17 mouse cellular contexts compared by ENCODE assay signal in the genomic region with DNA sequence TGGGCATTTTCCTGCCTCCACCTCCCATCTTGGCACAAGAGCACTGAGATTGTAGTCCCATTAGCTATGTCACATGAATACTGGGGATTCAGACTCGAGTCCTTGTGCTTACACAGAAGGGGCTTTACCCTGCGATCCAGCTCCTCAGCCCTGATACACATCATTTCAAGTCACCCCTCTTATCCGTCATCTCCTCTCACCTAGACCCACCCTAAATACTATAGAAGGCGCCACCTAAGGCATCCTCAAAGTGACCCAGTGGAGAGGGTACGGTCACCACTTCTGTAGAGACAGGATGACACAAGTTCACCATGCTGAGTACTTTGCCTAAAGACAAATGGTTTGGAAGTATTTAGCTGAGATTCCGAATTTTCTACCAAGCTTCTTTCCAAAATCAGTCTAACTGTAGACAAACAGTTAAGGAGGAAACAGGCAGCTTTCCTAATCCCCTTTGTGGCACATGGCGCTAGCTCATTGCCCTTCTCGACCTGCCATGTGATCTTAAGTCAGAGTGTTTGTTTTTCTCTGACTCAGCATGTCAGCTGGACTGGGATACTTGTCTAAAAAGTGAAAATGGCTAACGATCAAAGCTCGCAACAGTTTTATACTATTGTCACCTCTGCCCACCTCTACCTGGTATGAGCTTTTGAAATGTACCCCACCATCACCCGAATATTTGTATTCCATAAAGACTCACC. TPM values are rescaled to one million over a fixed set of nuclear protein-coding genes. Genes with fewer than 3 reads are reported as not detected.
A peak's percentile ranks its signal among the peaks of the same experiment; 100 is the strongest.
DNase-seq lines count a peak whose midpoint lies in the region; ATAC-seq and TF ChIP-seq lines count a peak whose summit lies in the region.
"Had no signal": no experiment of that assay in that cellular context is flagged by ENCODE, and none has a peak within 500 bp of the region (broad histone marks: within the 10 kb centered on the region; RNA-seq: fewer than 3 reads in every experiment).

No protein-coding gene starts in this region.

- no peaks in the 10 kb centered on the region for H3K9me3 ChIP-seq in limb, embryonic 11.5 days (ENCODE audit: control insufficient read depth, low read length)
- no peaks in the 10 kb centered on the region for H3K9me3 ChIP-seq in limb, embryonic 10.5 days (replicated peaks)
- H3K9me3 ChIP-seq in intestine, postnatal 0 days (ENCODE audit: control insufficient read depth): no peaks in the 10 kb centered on the region
- H3K9me3 ChIP-seq in liver, postnatal 0 days (ENCODE audit: low read length): no peaks in the 10 kb centered on the region
- H3K9me3 ChIP-seq in stomach, embryonic 14.5 days (ENCODE audit: control insufficient read depth, low read depth, low read length): no peaks in the 10 kb centered on the region
- H3K9me3 ChIP-seq: embryonic facial prominence, embryonic 10.5 days; forebrain, embryonic 10.5 days; midbrain, embryonic 12.5 days had no signal

- no peak overlapping the region for H3K9ac ChIP-seq in limb, embryonic 11.5 days (ENCODE audit: low read length)
- H3K9ac ChIP-seq in intestine, postnatal 0 days (ENCODE audit: low read depth, low read length): no peak overlapping the region
- no peak overlapping the region for H3K9ac ChIP-seq in liver, postnatal 0 days (replicated peaks)
- no peak overlapping the region for H3K9ac ChIP-seq in stomach, embryonic 14.5 days (replicated peaks; ENCODE audit: low read depth, low read length)
- H3K9ac ChIP-seq: liver, embryonic 13.5 days; midbrain, embryonic 12.5 days had no signal

- intact Hi-C loops in gastrocnemius, adult 2 months (cut with DNase I): no loop called here

- ATAC-seq in limb, embryonic 11.5 days (ENCODE audit: insufficient number of reproducible peaks, low FRiP score, low TSS enrichment, low read depth): no peak
- ATAC-seq in intestine, postnatal 0 days: peak; percentile 88
- ATAC-seq in liver, postnatal 0 days: peak; percentile 69
- ATAC-seq in stomach, embryonic 14.5 days (ENCODE audit: insufficient number of reproducible peaks, insufficient read depth, low FRiP score, low read depth): peak; percentile 76; the same call in 1 of the 2 replicates
- ATAC-seq: Patski had no signal

- WGBS in limb, embryonic 11.5 days: 75% methylated on average over 11 of the region's 11 CpGs
- WGBS in limb, embryonic 10.5 days: 75% methylated on average over 11 of the region's 11 CpGs
- WGBS in intestine, postnatal 0 days: 46% methylated on average over 11 of the region's 11 CpGs
- 49% methylated on average over 11 of the region's 11 CpGs for WGBS in liver, postnatal 0 days (ENCODE audit: insufficient replicate concordance)
- 54% methylated on average over 11 of the region's 11 CpGs for WGBS in stomach, embryonic 14.5 days

- H3K27me3 ChIP-seq in limb, embryonic 11.5 days (ENCODE audit: control insufficient read depth, insufficient read depth, low read length): no peaks in the 10 kb centered on the region
- no peaks in the 10 kb centered on the region for H3K27me3 ChIP-seq in limb, embryonic 10.5 days (ENCODE audit: low read depth, poor library complexity, severe bottlenecking)
- H3K27me3 ChIP-seq in intestine, postnatal 0 days (replicated peaks; ENCODE audit: control insufficient read depth, insufficient read depth, low read length): no peaks in the 10 kb centered on the region
- H3K27me3 ChIP-seq in liver, postnatal 0 days (ENCODE audit: insufficient read depth, low read length): no peaks in the 10 kb centered on the region
- no peaks in the 10 kb centered on the region for H3K27me3 ChIP-seq in stomach, embryonic 14.5 days (ENCODE audit: control insufficient read depth, insufficient read depth, low read length)
- H3K27me3 ChIP-seq: midbrain, embryonic 12.5 days had no signal

- no peaks in the 10 kb centered on the region for H3K36me3 ChIP-seq in limb, embryonic 11.5 days (ENCODE audit: control insufficient read depth, insufficient read depth, low read length)
- no peaks in the 10 kb centered on the region for H3K36me3 ChIP-seq in limb, embryonic 10.5 days
- H3K36me3 ChIP-seq in intestine, postnatal 0 days (ENCODE audit: control insufficient read depth, insufficient read depth): no peaks in the 10 kb centered on the region
- H3K36me3 ChIP-seq in liver, postnatal 0 days (replicated peaks; ENCODE audit: insufficient read depth, low read length): no peaks in the 10 kb centered on the region
- no peaks in the 10 kb centered on the region for H3K36me3 ChIP-seq in stomach, embryonic 14.5 days (ENCODE audit: control insufficient read depth, insufficient read depth, low read length)
- H3K36me3 ChIP-seq: embryonic facial prominence, embryonic 10.5 days; forebrain, embryonic 10.5 days; liver, embryonic 13.5 days; midbrain, embryonic 12.5 days had no signal

- H3K4me1 ChIP-seq in limb, embryonic 11.5 days (ENCODE audit: control insufficient read depth, insufficient read depth, low read length): no peaks in the 10 kb centered on the region
- H3K4me1 ChIP-seq in limb, embryonic 10.5 days: no peaks in the 10 kb centered on the region
- no peaks in the 10 kb centered on the region for H3K4me1 ChIP-seq in intestine, postnatal 0 days (replicated peaks; ENCODE audit: control insufficient read depth, insufficient read depth, low read length)
- peaks cover 3% of the 10 kb centered on the region for H3K4me1 ChIP-seq in liver, postnatal 0 days (ENCODE audit: insufficient read depth)
- H3K4me1 ChIP-seq in stomach, embryonic 14.5 days (ENCODE audit: control insufficient read depth, insufficient read depth, low read length): no peaks in the 10 kb centered on the region
- H3K4me1 ChIP-seq: embryonic facial prominence, embryonic 10.5 days; liver, embryonic 13.5 days; midbrain, embryonic 12.5 days had no signal

- no peak overlapping the region for H3K4me3 ChIP-seq in limb, embryonic 11.5 days (ENCODE audit: low read depth, low read length)
- H3K4me3 ChIP-seq in limb, embryonic 10.5 days: no peak overlapping the region
- no peak overlapping the region for H3K4me3 ChIP-seq in intestine, postnatal 0 days (ENCODE audit: low read depth, low read length)
- no peak overlapping the region for H3K4me3 ChIP-seq in liver, postnatal 0 days (ENCODE audit: low read depth, low read length)
- no peak overlapping the region for H3K4me3 ChIP-seq in stomach, embryonic 14.5 days (ENCODE audit: low read depth, low read length)
- H3K4me3 ChIP-seq in gastrocnemius, adult 2 months: no peak overlapping the region
- H3K4me3 ChIP-seq: embryonic facial prominence, embryonic 10.5 days; forebrain, embryonic 10.5 days; liver, embryonic 13.5 days; midbrain, embryonic 12.5 days had no signal

- H3K27ac ChIP-seq in limb, embryonic 11.5 days (replicated peaks; ENCODE audit: low read depth, low read length): no peak overlapping the region
- no peak overlapping the region for H3K27ac ChIP-seq in limb, embryonic 10.5 days
- H3K27ac ChIP-seq in intestine, postnatal 0 days (ENCODE audit: low read depth, low read length): peak overlapping the region; percentile 15; the same call in 1 of the 2 replicates
- H3K27ac ChIP-seq in liver, postnatal 0 days (ENCODE audit: low read depth): peak overlapping the region; percentile 69
- no peak overlapping the region for H3K27ac ChIP-seq in stomach, embryonic 14.5 days (ENCODE audit: low read length)
- no peak overlapping the region for H3K27ac ChIP-seq in gastrocnemius, adult 2 months
- H3K27ac ChIP-seq: embryonic facial prominence, embryonic 10.5 days; forebrain, embryonic 10.5 days; liver, embryonic 13.5 days; midbrain, embryonic 12.5 days had no signal

- H3K4me2 ChIP-seq in limb, embryonic 11.5 days (ENCODE audit: low read depth, severe bottlenecking): no peak overlapping the region
- H3K4me2 ChIP-seq in intestine, postnatal 0 days (replicated peaks; ENCODE audit: low read depth): peak overlapping the region; percentile 49
- H3K4me2 ChIP-seq in liver, postnatal 0 days (ENCODE audit: low read depth, low read length): peak overlapping the region; percentile 26; the same call in 1 of the 2 replicates
- peak overlapping the region; percentile 8; the same call in 1 of the 2 replicates for H3K4me2 ChIP-seq in stomach, embryonic 14.5 days (replicated peaks; ENCODE audit: low read depth, low read length)
- H3K4me2 ChIP-seq: liver, embryonic 13.5 days; midbrain, embryonic 12.5 days had no signal

- no peak for TF ChIP-seq CTCF in intestine, postnatal 0 days (IDR thresholded peaks at IDR 0.05; ENCODE audit: low read depth)
- TF ChIP-seq CTCF in liver, postnatal 0 days (IDR thresholded peaks at IDR 0.05; ENCODE audit: low read depth): no peak
- TF ChIP-seq CTCF in gastrocnemius, adult 2 months (IDR thresholded peaks at IDR 0.05): no peak

- no peak for TF ChIP-seq EP300 in liver, postnatal 0 days (IDR thresholded peaks at IDR 0.05; ENCODE audit: low read depth)

- DNase-seq in limb, embryonic 11.5 days (ENCODE audit: low spot score): peak; percentile 18
- no peak for DNase-seq in limb, embryonic 10.5 days (ENCODE audit: low spot score)
- DNase-seq in liver, postnatal 0 days: no peak
- DNase-seq in right cerebral cortex, postnatal 14 days: no peak
- DNase-seq in gastrocnemius, adult 2 months: no peak
- no peak for DNase-seq in layer of hippocampus, postnatal 25 days (ENCODE audit: extremely low spot score in 1 of 2, low spot score in 1 of 2)
- DNase-seq: cerebellum, adult 8-10 months; gastrocnemius, postnatal 10 days; liver, embryonic 13.5 days had no signal

RNA-seq across cellular contexts. Expression of gene Ces1e, which starts 0.6 kb away (rescaled TPM):
- not detected in 2 replicates for polyA plus RNA-seq in limb, embryonic 11.5 days (2014; fragmentation: Nextera tagmentation; extraction: Ambion mirVana)
- polyA plus RNA-seq in limb, embryonic 10.5 days (2016; fragmentation: Nextera tagmentation; extraction: Ambion mirVana): not detected in 2 replicates
- 0.66 and 1.1 TPM in 2 replicates for polyA plus RNA-seq in intestine, postnatal 0 days (2015; fragmentation: Nextera tagmentation; extraction: Ambion mirVana)
- polyA plus RNA-seq in liver, postnatal 0 days (2015; fragmentation: Nextera tagmentation; extraction: Ambion mirVana): 5.4 and 7.4 TPM in 2 replicates
- 0.59 and 1.2 TPM in 2 replicates for polyA plus RNA-seq in stomach, embryonic 14.5 days (2014; fragmentation: Nextera tagmentation; extraction: Ambion mirVana)
- 1 to 10 TPM in 1 of 2 experiments, under 1 TPM in 1; 0.43 to 1.1 TPM for total RNA-seq in gastrocnemius, adult 2 months (2021)
- total RNA-seq in layer of hippocampus, postnatal 25 days (2021): not detected
- total RNA-seq: CH12.LX; left cerebral cortex, adult 18-20 months had no signal
- polyA plus RNA-seq: embryonic facial prominence, embryonic 10.5 days; forebrain, embryonic 10.5 days; midbrain, embryonic 12.5 days; Patski had no signal

RNA-seq across cellular contexts. Expression of gene Ces1d, which starts 31.2 kb away (rescaled TPM):
- not detected in 2 replicates for polyA plus RNA-seq in limb, embryonic 11.5 days (2014; fragmentation: Nextera tagmentation; extraction: Ambion mirVana)
- polyA plus RNA-seq in limb, embryonic 10.5 days (2016; fragmentation: Nextera tagmentation; extraction: Ambion mirVana): 0.20 and 0.24 TPM in 2 replicates
- 0.14 and 0.22 TPM in 2 replicates for polyA plus RNA-seq in intestine, postnatal 0 days (2015; fragmentation: Nextera tagmentation; extraction: Ambion mirVana)
- polyA plus RNA-seq in liver, postnatal 0 days (2015; fragmentation: Nextera tagmentation; extraction: Ambion mirVana): 216 and 217 TPM in 2 replicates
- 1.3 and 1.6 TPM in 2 replicates for polyA plus RNA-seq in stomach, embryonic 14.5 days (2014; fragmentation: Nextera tagmentation; extraction: Ambion mirVana)
- 100 to 1,000 TPM in 1 of 2 experiments, 10 to 100 TPM in 1; 50.8 to 119 TPM for total RNA-seq in gastrocnemius, adult 2 months (2021)
- total RNA-seq in layer of hippocampus, postnatal 25 days (2021): under 1 TPM in 1 of 2 experiments, not detected in 1; 0.42 TPM
- total RNA-seq: CH12.LX had no signal
- polyA plus RNA-seq: Patski had no signal

RNA-seq across cellular contexts. Expression of gene Ces1f, which starts 50.7 kb away (rescaled TPM):
- polyA plus RNA-seq in limb, embryonic 11.5 days (2014; fragmentation: Nextera tagmentation; extraction: Ambion mirVana): not detected in 2 replicates
- not detected in 2 replicates for polyA plus RNA-seq in limb, embryonic 10.5 days (2016; fragmentation: Nextera tagmentation; extraction: Ambion mirVana)
- 0.59 and 0.71 TPM in 2 replicates for polyA plus RNA-seq in intestine, postnatal 0 days (2015; fragmentation: Nextera tagmentation; extraction: Ambion mirVana)
- 0.84 and 1.1 TPM in 2 replicates for polyA plus RNA-seq in liver, postnatal 0 days (2015; fragmentation: Nextera tagmentation; extraction: Ambion mirVana)
- not detected in 2 replicates for polyA plus RNA-seq in stomach, embryonic 14.5 days (2014; fragmentation: Nextera tagmentation; extraction: Ambion mirVana)
- total RNA-seq in gastrocnemius, adult 2 months (2021): under 1 TPM in 1 of 2 experiments, not detected in 1; 0.28 TPM
- not detected for total RNA-seq in layer of hippocampus, postnatal 25 days (2021)
- total RNA-seq: CH12.LX; gastrocnemius, postnatal 10 days; left cerebral cortex, adult 18-20 months had no signal
- polyA plus RNA-seq: embryonic facial prominence, embryonic 10.5 days; forebrain, embryonic 10.5 days; midbrain, embryonic 12.5 days; Patski had no signal

Comparison
In these comparisons a context has a peak if more than half of its experiments do, and no peak if none do; other contexts are left out.
1. H3K27ac ChIP-seq: peak in intestine, postnatal 0 days (single experiment) and liver, postnatal 0 days (single experiment); none in limb, embryonic 11.5 days (single experiment), limb, embryonic 10.5 days (single experiment), stomach, embryonic 14.5 days (single experiment) and gastrocnemius, adult 2 months (single experiment).
2. RNA of gene Ces1d, which starts 31.2 kb away (polyA plus RNA-seq): 216 to 217 TPM in liver, postnatal 0 days; 1.3 to 1.6 TPM in stomach, embryonic 14.5 days, 0.14 to 0.22 TPM in intestine, postnatal 0 days, 0.20 to 0.24 TPM in limb, embryonic 10.5 days and not detected in limb, embryonic 11.5 days; every median in the first group is over 10 times any median in the second.